In genomic region chr8:125902521-125902920, GRCm38 (mm10) we compare ENCODE assay signal across 22 mouse cellular contexts. TPM values are rescaled to one million over a fixed set of nuclear protein-coding genes. Genes with fewer than 3 reads are reported as not detected.
DNase-seq lines count a peak whose midpoint lies in the region; ATAC-seq lines count a peak whose summit lies in the region.
"Had no signal": no experiment of that assay in that cellular context is flagged by ENCODE, and none has a peak within 500 bp of the region (broad histone marks: within the 10 kb centered on the region; RNA-seq: fewer than 3 reads in every experiment).

No protein-coding gene starts in this region.

- peak; percentile 30 for DNase-seq in adrenal gland, adult 2 months
- no peak for DNase-seq in adrenal gland, postnatal 14 days
- peak; percentile 15 for DNase-seq in ovary, adult 18-20 months (ENCODE audit: low spot score)
- no peak for DNase-seq in ovary, postnatal 36 days (ENCODE audit: low spot score)
- no peak for DNase-seq in yolk sac, embryonic 10.5 days (ENCODE audit: low spot score)
- no peak for DNase-seq in embryo, embryonic 10.5 days (ENCODE audit: low spot score)
- DNase-seq: cerebellum, adult 8-10 months; cerebellum, postnatal 36 days; gastrocnemius, postnatal 10 days; heart, adult 11 months; heart, postnatal 14 days; liver, postnatal 0 days; lung, postnatal 14 days; midbrain, embryonic 14.5 days had no signal

- ATAC-seq in megakaryocyte-erythroid progenitor cell, adult 5-6 weeks (replicated peaks; ENCODE audit: low FRiP score, low TSS enrichment, poor library complexity, severe bottlenecking): 0 out of 2 replicates have a peak, but pooled peaks have one; percentile 31
- ATAC-seq in inflammation-experienced regulatory T-cells, adult 6 months: no peak
- ATAC-seq: activated CD4-positive, CD25-positive, alpha-beta regulatory T cell, adult 4 months; CD4-positive, CD25-positive, alpha-beta regulatory T cell, adult 4 months; hindbrain, postnatal 0 days; intestine, postnatal 0 days; liver, postnatal 0 days had no signal

RNA-seq across cellular contexts. Expression of gene Pcnx2, which starts 4.4 kb away (rescaled TPM):
- under 1 TPM; 0.55 to 0.69 TPM for total RNA-seq in adrenal gland, adult 2 months (2021)
- polyA plus RNA-seq in adrenal gland, adult 2 months (2012; rRNA removed): 0.42 and 0.50 TPM in 2 replicates
- total RNA-seq in adrenal gland, postnatal 14 days (2021): 0.45 and 0.52 TPM in 2 replicates
- not detected in 2 replicates for total RNA-seq in megakaryocyte-erythroid progenitor cell, adult 5-6 weeks (2014; fragmentation: Nextera tagmentation)
- not detected in 2 replicates for total RNA-seq in megakaryocyte-erythroid progenitor cell, adult 5-6 weeks (2017)
- polyA plus RNA-seq in inflammation-experienced regulatory T-cells, adult 6 months (2017; shearing (Covaris generic)): under 1 TPM; 0.44 to 0.74 (median 0.61) TPM
- total RNA-seq: megakaryocyte, adult 5-6 weeks had no signal

RNA-seq across cellular contexts. Expression of gene Map3k21, which starts 7.7 kb away (rescaled TPM):
- 1 to 10 TPM in 1 of 2 experiments, under 1 TPM in 1; 0.78 to 1.6 TPM for total RNA-seq in adrenal gland, adult 2 months (2021)
- 1.5 and 1.9 TPM in 2 replicates for polyA plus RNA-seq in adrenal gland, adult 2 months (2012; rRNA removed)
- 1.3 and 1.4 TPM in 2 replicates for total RNA-seq in adrenal gland, postnatal 14 days (2021)
- total RNA-seq in megakaryocyte-erythroid progenitor cell, adult 5-6 weeks (2014; fragmentation: Nextera tagmentation): not detected in 2 replicates
- not detected in 2 replicates for total RNA-seq in megakaryocyte-erythroid progenitor cell, adult 5-6 weeks (2017)
- not detected for polyA plus RNA-seq in inflammation-experienced regulatory T-cells, adult 6 months (2017; shearing (Covaris generic))
- total RNA-seq: megakaryocyte, adult 5-6 weeks had no signal
- polyA plus RNA-seq: activated CD4-positive, CD25-positive, alpha-beta regulatory T cell, adult 4 months; CD4-positive, CD25-positive, alpha-beta regulatory T cell, adult 4 months; thymus, postnatal 0 days had no signal

Comparison
In these comparisons a context has a peak if more than half of its experiments do, and no peak if none do; other contexts are left out.
1. DNase-seq: peak in adrenal gland, adult 2 months (single experiment) and ovary, adult 18-20 months (single experiment); none in adrenal gland, postnatal 14 days (single experiment), ovary, postnatal 36 days (single experiment), yolk sac, embryonic 10.5 days (single experiment) and embryo, embryonic 10.5 days (single experiment).